Mouse (Mus musculus): ENCODE measurements at regions not wholly inside any gene's neighbourhood (a gene's known extent, or its start where the extent isn't known, plus 50 kb on each side); places are given as distances from the start of the nearest gene placed in this dataset.
A peak's percentile ranks its signal among the peaks of the same experiment; 100 is the strongest.

DNA sequence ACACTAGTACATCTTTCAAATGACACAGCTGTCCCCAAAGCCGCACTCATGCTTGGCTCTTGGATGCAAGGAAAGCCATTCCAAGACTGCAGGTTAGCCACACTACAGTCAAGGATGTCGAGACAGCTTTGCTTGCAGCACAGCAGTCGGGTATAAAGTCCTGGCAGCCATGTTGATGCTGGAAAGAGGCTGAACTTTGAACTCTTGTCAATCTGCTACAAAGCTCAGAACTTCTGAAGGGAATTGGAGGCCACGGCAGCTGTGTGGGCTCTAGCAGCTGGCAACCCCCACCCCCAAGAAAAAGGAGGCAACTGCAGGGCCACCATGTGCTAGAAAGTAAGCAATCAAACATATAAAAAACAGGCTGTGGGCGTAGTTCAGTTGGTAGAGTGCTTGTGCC is 90.0 kb upstream of the Zcchc2 start:
- no peak overlapping the region for H3K9ac ChIP-seq (ENCODE audit: insufficient read depth, low read depth, low read length, poor library complexity, severe bottlenecking)
- peaks cover 0 to 5% of the 10 kb centered on the region in 2 experiments; a peak in 1 of 4 replicates for H3K4me1 ChIP-seq (ENCODE audit: control insufficient read depth in 2 of 2, insufficient read depth in 2 of 2, low read length in 2 of 2, poor library complexity in 1 of 2)
- H3K27ac ChIP-seq (ENCODE audit: insufficient read depth, low read depth, low read length, poor library complexity, severe bottlenecking): no peak overlapping the region
- DNase-seq (ENCODE audit: low read depth, low spot score): no peak
- in situ Hi-C loops (cut with MboI; ENCODE audit: low sequenced_read_pairs in 2 of 2, unreplicated experiment in 2 of 2): no loop called here
- no peak overlapping the region for H3K4me3 ChIP-seq (ENCODE audit: insufficient read depth in 1 of 2, low read depth in 1 of 2, low read length in 2 of 2, poor library complexity in 1 of 2, severe bottlenecking in 1 of 2)
- TF ChIP-seq MAFK (IDR thresholded peaks at IDR 0.05; ENCODE audit: insufficient read depth, low read depth, low read length): no peak
- no peak for TF ChIP-seq ZNF384 (IDR thresholded peaks at IDR 0.05; ENCODE audit: low read depth, low read length)
- TF ChIP-seq HCFC1 (IDR thresholded peaks at IDR 0.05; ENCODE audit: borderline replicate concordance, insufficient read depth, low read length): no peak
- no peak for TF ChIP-seq CHD2 (IDR thresholded peaks at IDR 0.05; ENCODE audit: low read depth, low read length)
- TF ChIP-seq ZC3H11A (IDR thresholded peaks at IDR 0.05; ENCODE audit: borderline replicate concordance, low read depth, low read length): no peak
- no peaks in the 10 kb centered on the region for H3K9me3 ChIP-seq (ENCODE audit: control insufficient read depth, insufficient read depth, low read depth, low read length)
- no peaks in the 10 kb centered on the region for H3K36me3 ChIP-seq (ENCODE audit: control insufficient read depth, insufficient read depth, low read length, poor library complexity, severe bottlenecking)

DNA sequence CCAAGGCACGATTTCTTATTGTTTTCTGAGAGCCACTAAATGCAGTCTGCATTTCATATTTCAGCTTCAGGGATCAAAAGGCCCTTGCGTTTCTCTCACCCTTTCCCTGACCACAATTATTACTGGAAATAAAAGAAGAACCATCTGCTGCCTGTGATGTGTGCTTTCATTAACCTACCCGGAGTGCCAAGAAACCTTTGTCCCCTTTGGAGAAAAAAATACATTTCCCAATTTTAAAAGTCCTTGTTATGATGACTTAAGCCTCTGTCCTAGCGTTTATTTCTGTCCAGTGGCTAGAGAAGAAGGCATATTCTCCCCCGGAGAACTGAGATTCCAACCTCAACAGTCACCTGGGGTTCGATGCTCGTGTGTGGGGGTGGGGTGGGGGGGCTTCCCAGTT is 89.3 kb upstream of the Zcchc2 start:
- DNase-seq (ENCODE audit: low read depth, low spot score): no peak
- no peak for TF ChIP-seq HCFC1 (IDR thresholded peaks at IDR 0.05; ENCODE audit: borderline replicate concordance, insufficient read depth, low read length)
- no peak for TF ChIP-seq ZC3H11A (IDR thresholded peaks at IDR 0.05; ENCODE audit: borderline replicate concordance, low read depth, low read length)
- no peak for TF ChIP-seq CHD2 (IDR thresholded peaks at IDR 0.05; ENCODE audit: low read depth, low read length)
- TF ChIP-seq MAFK (IDR thresholded peaks at IDR 0.05; ENCODE audit: insufficient read depth, low read depth, low read length): no peak
- TF ChIP-seq ZNF384 (IDR thresholded peaks at IDR 0.05; ENCODE audit: low read depth, low read length): no peak
- Histone ChIP-seq H3K27ac (ENCODE audit: insufficient read depth, low read depth, low read length, poor library complexity, severe bottlenecking) (no peak overlapping the region), H3K4me1 (ENCODE audit: control insufficient read depth in 2 of 2, insufficient read depth in 2 of 2, low read length in 2 of 2, poor library complexity in 1 of 2) (peaks cover 0 to 5% of the 10 kb centered on the region in 2 experiments; a peak in 1 of 4 replicates), H3K9ac (ENCODE audit: insufficient read depth, low read depth, low read length, poor library complexity, severe bottlenecking) (no peak overlapping the region), H3K9me3 (ENCODE audit: control insufficient read depth, insufficient read depth, low read depth, low read length) (no peaks in the 10 kb centered on the region), H3K36me3 (ENCODE audit: control insufficient read depth, insufficient read depth, low read length, poor library complexity, severe bottlenecking) (no peaks in the 10 kb centered on the region), H3K4me3 (ENCODE audit: insufficient read depth in 1 of 2, low read depth in 1 of 2, low read length in 2 of 2, poor library complexity in 1 of 2, severe bottlenecking in 1 of 2) (no peak overlapping the region)
- in situ Hi-C loops (cut with MboI; ENCODE audit: low sequenced_read_pairs in 2 of 2, unreplicated experiment in 2 of 2): no loop called here

DNA sequence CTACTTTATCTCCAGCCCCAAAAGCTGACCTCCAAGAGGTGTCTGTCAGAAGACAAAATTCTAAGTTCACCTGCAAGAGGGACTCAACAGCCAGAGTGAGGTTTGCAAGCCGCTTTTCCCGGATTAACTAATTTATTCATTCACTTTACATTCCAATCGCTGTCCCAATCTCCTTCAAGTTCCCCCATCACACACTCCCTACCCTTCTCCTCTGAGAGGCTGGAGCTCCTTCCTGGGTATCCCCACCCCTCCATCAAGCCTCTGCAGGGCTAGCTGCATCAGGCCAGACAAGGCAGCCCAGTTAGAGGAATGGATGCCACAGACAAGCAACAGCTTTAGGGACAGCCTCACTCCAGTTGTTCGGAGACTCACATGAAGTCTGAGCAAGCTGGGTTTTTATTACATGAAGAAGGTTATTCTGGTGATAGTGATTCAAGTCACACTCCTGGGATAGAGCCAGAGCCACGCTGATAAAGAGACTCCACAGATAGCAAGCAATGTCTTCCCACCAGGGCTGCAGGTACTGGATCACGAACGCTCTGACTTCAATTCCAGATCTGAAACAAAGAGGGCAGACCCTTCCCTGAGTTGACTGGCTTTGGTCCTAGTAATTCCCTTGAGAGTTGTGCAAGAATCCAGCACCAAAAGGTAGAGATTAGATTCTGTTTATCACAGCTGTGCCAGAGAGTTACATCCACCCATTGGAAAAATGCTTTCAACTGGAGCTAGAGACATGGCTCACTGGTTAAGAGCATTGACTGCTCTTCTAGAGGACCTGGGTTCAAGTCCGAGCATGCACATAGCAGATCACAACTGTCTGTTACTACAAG is 86.7 kb upstream of the Zcchc2 start:
- H3K9me3 ChIP-seq (ENCODE audit: control insufficient read depth, insufficient read depth, low read depth, low read length): no peaks in the 10 kb centered on the region
- TF ChIP-seq ZC3H11A (IDR thresholded peaks at IDR 0.05; ENCODE audit: borderline replicate concordance, low read depth, low read length) (no peak), HCFC1 (IDR thresholded peaks at IDR 0.05; ENCODE audit: borderline replicate concordance, insufficient read depth, low read length) (no peak), ZNF384 (IDR thresholded peaks at IDR 0.05; ENCODE audit: low read depth, low read length) (no peak), MAFK (IDR thresholded peaks at IDR 0.05; ENCODE audit: insufficient read depth, low read depth, low read length) (no peak), CHD2 (IDR thresholded peaks at IDR 0.05; ENCODE audit: low read depth, low read length) (no peak)
- no peak overlapping the region for H3K9ac ChIP-seq (ENCODE audit: insufficient read depth, low read depth, low read length, poor library complexity, severe bottlenecking)
- no peak for DNase-seq (ENCODE audit: low read depth, low spot score)
- H3K4me1 ChIP-seq (ENCODE audit: control insufficient read depth in 2 of 2, insufficient read depth in 2 of 2, low read length in 2 of 2, poor library complexity in 1 of 2): peaks cover 0 to 6% of the 10 kb centered on the region in 2 experiments; a peak in 2 of 4 replicates
- no peak overlapping the region for H3K4me3 ChIP-seq (ENCODE audit: insufficient read depth in 1 of 2, low read depth in 1 of 2, low read length in 2 of 2, poor library complexity in 1 of 2, severe bottlenecking in 1 of 2)
- H3K36me3 ChIP-seq (ENCODE audit: control insufficient read depth, insufficient read depth, low read length, poor library complexity, severe bottlenecking): no peaks in the 10 kb centered on the region
- in situ Hi-C loops (cut with MboI; ENCODE audit: low sequenced_read_pairs in 2 of 2, unreplicated experiment in 2 of 2): no loop called here
- H3K27ac ChIP-seq (ENCODE audit: insufficient read depth, low read depth, low read length, poor library complexity, severe bottlenecking): no peak overlapping the region

DNA sequence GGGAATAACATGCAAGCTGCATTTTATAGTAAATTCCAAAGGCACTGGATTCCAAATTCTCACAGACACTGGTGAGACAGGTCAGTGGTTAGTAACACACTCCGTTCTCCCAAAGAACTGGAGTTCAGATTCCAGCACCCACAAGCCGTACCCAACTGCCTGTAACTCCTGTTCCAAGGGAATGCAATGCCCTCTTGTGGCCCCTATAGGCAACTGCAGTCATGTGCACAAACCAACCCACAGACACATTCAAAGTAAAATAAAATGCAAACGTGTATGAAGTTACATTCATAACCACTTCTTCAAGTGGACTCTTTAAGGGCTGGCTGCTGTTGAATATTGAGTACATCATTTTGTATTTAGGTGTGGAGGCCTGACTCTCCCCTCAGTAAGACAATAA is 85.5 kb upstream of the Zcchc2 start:
- H3K27ac ChIP-seq (ENCODE audit: insufficient read depth, low read depth, low read length, poor library complexity, severe bottlenecking): no peak overlapping the region
- H3K4me3 ChIP-seq (ENCODE audit: insufficient read depth in 1 of 2, low read depth in 1 of 2, low read length in 2 of 2, poor library complexity in 1 of 2, severe bottlenecking in 1 of 2): no peak overlapping the region
- no peaks in the 10 kb centered on the region for H3K36me3 ChIP-seq (ENCODE audit: control insufficient read depth, insufficient read depth, low read length, poor library complexity, severe bottlenecking)
- H3K9ac ChIP-seq (ENCODE audit: insufficient read depth, low read depth, low read length, poor library complexity, severe bottlenecking): no peak overlapping the region
- no peak for DNase-seq (ENCODE audit: low read depth, low spot score)
- TF ChIP-seq ZNF384 (IDR thresholded peaks at IDR 0.05; ENCODE audit: low read depth, low read length): no peak
- TF ChIP-seq ZC3H11A (IDR thresholded peaks at IDR 0.05; ENCODE audit: borderline replicate concordance, low read depth, low read length): peak; percentile 36; the same call in 1 of the 2 replicates
- H3K4me1 ChIP-seq (ENCODE audit: control insufficient read depth in 2 of 2, insufficient read depth in 2 of 2, low read length in 2 of 2, poor library complexity in 1 of 2): peaks cover 0 to 8% of the 10 kb centered on the region in 2 experiments; a peak in 2 of 4 replicates
- in situ Hi-C loops (cut with MboI; ENCODE audit: low sequenced_read_pairs in 2 of 2, unreplicated experiment in 2 of 2): no loop called here
- no peaks in the 10 kb centered on the region for H3K9me3 ChIP-seq (ENCODE audit: control insufficient read depth, insufficient read depth, low read depth, low read length)

All from ES-E14 (cell line).